Mouse (Mus musculus) right cerebral cortex, postnatal 10 days (tissue): Measurements from ENCODE around the gene Fgr.

Experiments used
- DNase-seq, 2 experiments: peaks; one replicate each; pipeline ENCODE4 v3.0.0; 2021; ENCODE audit warnings: low spot score in 2 of 2

Fgr gene

GRCm38 (mm10) chr4:133035446-133035845 lies 61.6 kb downstream of the Fgr start:
- no peak for DNase-seq

DNA sequence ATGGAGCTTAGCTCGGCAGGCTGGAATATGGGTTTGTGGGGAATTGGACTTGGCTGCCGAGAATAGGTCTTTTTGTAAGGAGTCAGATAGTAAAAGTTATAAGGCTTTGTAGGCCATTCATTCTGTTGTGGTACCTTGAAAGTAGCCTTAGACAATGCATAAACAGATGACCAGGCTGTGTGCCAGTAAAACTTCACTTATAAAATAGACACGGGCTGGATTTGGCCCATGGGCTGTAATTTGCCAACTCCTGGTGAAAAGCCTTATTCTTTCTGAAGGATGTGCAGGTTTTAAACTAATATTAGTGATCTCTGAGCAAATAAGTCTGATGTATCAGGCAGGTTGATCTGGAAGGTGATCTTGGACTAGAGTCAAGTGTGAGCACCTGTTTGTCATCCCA lies 62.1 kb downstream of the Fgr start:
- DNase-seq: no peak

GRCm38 (mm10) chr4:133037293-133037692 lies 63.4 kb downstream of the Fgr start:
- no peak for DNase-seq

GRCm38 (mm10) chr4:133037798-133038197 lies 63.9 kb downstream of the Fgr start:
- no peak for DNase-seq

- peak in 1 of 2 experiments; percentile 52 for DNase-seq
These were observed 64.7 kb downstream of the Fgr start for GRCm38 (mm10) chr4:133038521-133039115.

DNA sequence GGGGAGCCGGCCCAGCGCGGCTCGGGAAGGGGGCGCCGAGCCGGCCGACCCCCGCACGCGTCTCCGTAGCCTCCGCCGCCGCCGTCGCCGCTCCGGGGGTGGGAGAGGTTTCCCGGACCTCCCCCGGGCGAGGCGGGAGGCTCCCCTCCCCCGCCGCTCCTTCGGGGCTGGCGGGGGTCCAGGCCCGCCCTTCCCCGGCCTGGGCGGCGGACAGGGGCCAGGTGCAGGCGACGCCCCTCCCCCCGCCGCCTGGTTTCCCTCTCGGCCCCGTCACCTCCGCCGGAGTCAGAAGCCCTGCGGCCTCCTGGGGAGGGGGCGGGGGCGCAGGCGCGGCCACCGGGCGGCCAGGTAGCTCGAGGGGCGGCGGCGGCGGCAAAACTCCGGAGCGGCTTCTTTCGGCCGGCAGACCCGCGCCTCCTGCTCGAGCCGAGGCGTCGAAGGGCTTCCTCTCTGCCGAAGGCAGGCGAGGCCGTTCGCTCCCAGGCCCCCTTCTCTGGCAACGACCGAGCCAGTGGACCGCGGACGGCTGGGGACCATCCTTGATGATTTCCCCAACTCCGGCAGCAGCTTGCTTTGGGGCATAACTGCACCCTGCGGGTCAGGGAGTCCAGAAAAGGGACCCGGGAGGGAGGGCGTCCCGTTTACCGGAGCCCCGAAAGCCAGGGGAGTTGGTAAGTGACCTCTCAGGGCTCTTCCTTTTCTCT lies 65.4 kb downstream of the Fgr start:
- no peak for DNase-seq

DNA sequence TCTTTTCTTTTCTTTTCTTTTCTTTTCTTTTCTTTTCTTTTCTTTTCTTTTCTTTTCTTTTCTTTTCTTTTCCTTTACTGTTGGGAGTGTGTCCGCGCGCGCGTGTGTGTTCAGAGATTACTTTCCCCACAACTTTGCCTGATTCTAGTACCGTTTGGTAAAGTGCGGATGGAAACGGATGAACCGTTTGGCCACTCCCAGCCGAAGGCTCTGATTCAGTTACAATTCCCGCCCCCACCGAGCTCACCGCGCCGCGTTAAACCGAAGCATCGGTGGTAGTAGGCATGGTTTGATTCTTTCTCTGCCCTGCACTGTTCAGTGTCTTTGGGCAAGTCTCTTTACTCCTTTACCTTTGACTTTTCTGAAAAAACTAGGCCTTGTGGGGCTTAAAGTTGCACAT lies 65.9 kb downstream of the Fgr start:
- no peak for DNase-seq

GRCm38 (mm10) chr4:133040241-133040904 lies 66.5 kb downstream of the Fgr start:
- DNase-seq: no peak

DNA sequence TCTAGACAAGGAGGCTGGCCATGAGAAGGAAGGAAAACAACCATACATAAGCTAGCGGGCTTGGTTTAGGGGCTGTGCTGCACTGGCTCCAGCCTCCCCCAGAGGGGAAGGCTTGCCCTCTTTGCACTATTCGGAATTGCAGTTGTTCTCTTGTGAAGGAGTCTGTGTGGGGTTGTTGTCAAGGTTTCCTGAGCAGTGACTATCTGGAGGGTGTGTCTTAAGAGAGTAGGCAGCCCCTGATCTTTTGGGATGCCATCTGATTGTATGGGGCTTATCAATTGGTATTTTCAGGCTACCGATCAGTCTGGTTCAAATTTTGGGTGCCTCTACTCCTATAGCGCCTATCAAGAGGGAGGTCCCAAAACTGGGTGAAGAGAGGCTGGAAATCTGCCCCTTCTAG lies 68.3 kb downstream of the Fgr start:
- DNase-seq: no peak

DNA sequence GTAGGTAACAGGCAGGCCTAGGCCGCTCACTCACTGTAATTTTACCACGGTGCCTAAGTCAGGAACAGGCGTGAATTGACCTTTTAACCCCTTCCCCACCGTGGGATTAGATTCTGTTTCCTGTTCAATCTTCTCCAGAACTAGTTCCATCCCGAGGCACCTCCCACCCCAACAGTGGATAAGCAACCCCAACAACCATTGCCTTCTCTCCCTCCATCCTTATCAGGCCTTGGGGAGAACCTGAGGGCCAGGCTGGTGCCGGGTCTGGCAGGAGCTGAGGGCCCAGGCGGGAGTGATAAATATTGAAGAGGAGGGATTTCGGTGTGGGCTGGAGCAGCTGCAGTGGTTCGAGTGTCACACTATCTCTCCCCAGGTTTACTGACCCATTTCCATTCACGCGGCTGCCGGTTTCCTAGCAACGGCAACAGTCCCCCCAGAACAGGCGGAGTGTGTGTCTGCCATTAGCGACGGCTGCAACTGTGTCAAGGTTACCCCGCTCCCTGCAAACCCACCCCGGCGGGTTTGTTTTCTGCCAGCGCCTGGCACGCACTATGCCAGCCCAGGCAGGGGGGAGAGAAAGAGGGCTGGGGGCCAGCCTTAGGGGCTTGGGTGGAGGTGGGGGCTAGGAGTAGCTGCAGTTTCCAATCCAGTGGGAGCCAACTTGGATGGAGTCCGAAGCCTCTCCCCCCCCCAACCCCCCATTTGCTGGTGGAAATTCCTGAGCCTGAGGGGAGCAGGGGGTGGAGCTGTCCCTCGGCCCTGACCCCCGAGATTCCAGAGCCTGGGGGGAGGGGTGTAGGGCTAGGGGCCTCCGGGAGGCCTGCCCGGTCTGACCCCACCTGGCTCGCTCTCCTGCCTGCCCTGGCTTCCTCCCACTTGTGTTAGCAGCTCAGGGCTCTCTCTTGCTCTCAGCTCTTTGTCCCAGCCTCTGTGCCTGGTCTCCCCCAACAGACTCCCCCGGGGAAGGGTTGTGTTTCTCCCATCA lies 69.0 kb downstream of the Fgr start:
- peak; percentile 81 to 88 for DNase-seq

GRCm38 (mm10) chr4:133043798-133044646 lies 70.1 kb downstream of the Fgr start:
- DNase-seq: no peak

- DNase-seq: no peak
These were observed 70.8 kb downstream of the Fgr start for GRCm38 (mm10) chr4:133044647-133045094.

- DNase-seq: no peak
These were observed 72.0 kb downstream of the Fgr start for GRCm38 (mm10) chr4:133045771-133046474.

DNA sequence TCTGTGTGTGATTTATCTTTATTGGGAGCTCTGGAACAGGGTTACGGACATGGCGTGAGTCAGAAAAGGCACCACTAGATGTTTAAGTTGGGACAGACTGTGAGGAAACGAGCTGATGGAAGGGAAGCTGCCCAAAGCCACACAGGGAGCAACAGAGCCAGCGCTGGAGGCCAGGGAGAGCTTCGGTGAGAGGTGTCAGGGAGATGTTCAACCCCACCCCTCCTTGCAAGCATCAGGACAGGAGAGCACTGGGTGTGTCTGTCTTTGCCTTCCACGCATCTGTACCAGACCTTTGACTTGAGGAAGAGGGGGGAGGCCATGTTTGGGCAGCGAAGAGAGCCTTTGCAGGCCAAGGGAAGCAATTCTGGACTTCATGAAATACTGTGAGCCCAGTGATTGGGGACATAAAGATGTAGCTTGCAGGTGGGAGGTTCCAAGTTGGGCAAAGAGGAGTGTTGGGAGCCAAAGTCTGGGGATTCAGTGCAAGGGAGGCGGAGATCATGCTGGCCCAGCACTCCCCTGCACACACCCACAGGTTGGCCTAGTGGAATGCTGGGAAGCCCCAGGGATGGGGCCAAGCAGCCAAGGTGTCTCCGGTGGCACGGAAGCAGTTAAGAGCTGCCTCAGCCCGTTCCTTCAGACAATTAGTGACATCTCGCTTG lies 72.9 kb downstream of the Fgr start:
- DNase-seq: no peak

DNA sequence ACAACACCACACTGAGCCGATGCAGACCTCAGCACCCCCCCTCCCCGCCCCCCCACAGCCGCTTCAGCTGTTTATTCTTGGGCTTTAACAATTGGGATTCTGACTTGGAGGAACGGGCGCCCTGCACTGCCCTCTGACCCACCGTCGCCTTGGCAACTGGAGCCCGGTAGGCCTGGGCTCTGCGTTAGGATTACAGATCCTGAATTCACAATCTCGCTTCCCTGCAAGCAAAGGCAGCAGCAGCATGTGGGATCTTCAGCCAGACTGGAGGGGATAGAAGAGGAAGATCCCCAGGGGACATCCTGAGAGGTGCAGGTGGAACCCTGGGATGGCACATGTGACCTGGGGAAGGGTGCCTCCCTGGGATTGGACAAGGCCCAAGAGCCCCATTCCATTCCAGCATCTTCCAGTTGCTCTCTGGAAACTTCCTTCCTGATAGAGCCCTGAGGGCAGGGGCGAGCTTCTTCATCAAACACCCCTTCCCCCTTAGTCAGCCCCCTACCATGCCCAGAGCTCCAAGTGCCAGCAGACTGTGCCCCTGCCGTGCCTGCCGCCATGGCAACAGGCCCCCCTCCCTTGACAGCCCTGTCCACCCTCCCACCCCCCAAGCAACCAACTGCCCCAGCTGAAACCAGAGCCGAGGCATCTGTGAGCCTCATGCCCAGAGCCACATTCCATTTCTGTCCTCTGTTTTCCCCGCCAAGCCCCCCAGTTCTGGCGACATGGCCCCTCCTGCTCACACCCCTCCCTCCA lies 73.6 kb downstream of the Fgr start:
- no peak for DNase-seq

DNA sequence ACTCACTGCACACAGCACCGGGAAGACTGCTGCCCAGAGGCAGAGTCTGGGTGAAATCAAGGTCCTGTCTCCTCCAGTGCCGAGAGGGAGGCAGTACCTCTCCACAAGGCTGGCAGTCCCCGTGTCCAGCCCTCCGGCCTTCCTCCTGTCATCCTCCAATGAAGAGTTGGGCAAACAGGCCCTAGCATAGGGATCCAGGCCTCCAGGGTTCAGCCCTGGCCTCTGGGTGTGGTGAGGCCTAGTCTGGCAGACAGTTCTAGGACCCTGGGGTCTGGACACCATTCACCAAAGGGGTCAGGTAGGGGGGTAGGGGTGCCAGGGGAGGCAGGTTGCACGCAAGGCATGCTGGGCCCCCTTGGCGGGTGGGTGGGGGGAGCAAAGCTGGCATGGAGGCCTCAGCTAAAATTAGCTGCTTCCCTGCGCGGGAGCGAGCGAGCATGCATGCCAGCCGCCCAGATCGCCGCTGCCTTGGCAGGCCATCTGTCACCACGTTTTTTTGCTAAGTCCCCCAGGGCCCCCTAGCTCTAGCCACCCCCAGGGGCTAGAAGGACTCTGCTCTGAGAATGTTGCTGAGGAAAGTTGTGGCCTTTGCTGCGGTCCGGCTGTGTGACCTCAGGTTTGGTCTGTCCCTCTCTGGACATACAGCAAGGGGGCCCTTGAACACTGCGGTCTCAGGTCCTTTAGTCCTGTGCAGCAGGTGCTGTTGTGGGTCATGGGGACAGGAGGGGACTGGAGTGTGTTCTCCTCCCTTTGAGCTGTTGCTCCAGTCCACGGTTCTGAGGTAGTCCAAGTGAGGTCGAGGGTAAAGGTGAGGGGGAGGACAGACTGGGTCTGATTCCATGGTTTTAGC lies 75.4 kb downstream of the Fgr start:
- DNase-seq: peak; percentile 67 to 70

- DNase-seq: no peak
These were observed 76.4 kb downstream of the Fgr start for GRCm38 (mm10) chr4:133050196-133050836.
